Mouse (Mus musculus) neural tube, embryonic 11.5 days (tissue): ENCODE measurements around the gene Spock1. TPM values are rescaled to one million over a fixed set of nuclear protein-coding genes. Genes with fewer than 3 reads are reported as not detected.

Experiments
- ATAC-seq: fragments of 200-750 bp; cut with Nextera tagmentation; 2 replicates; pipeline ENCODE4 v1.8.0; 2017; ENCODE audit warnings: moderate number of reproducible peaks, mild to moderate bottlenecking, moderate TSS enrichment, moderate library complexity; ENCODE audit not compliant: insufficient read depth, low FRiP score, low TSS enrichment
- DNase-seq: peaks from one replicate; pipeline ENCODE4 v3.0.0-alpha.2; 2015; ENCODE audit warnings: low spot score
- H3K27ac ChIP-seq: fragments of 300-500 bp; sonication (generic); 2 replicates; pipeline ENCODE4 v1.5.1; 2014; ENCODE audit warnings: low read depth, mild to moderate bottlenecking, low read length
- H3K27me3 ChIP-seq: fragments of 300-500 bp; sonication (generic); 2 replicates; pipeline ENCODE4 v1.6.1; 2014; ENCODE audit warnings: mild to moderate bottlenecking, low read length, mixed read lengths; ENCODE audit not compliant: control insufficient read depth, insufficient read depth
- H3K36me3 ChIP-seq: fragments of 300-500 bp; sonication (generic); 2 replicates; pipeline ENCODE4 v1.6.1; 2014; ENCODE audit warnings: mild to moderate bottlenecking, low read length, moderate library complexity, mixed read lengths; ENCODE audit not compliant: control insufficient read depth, insufficient read depth
- H3K4me1 ChIP-seq: fragments of 300-500 bp; sonication (generic); 2 replicates; pipeline ENCODE4 v1.6.1; 2014; ENCODE audit warnings: low read length, mixed read lengths; ENCODE audit not compliant: control insufficient read depth, insufficient read depth
- H3K4me2 ChIP-seq: fragments of 300-500 bp; sonication (generic); 2 replicates; pipeline ENCODE4 v1.6.1; 2014; ENCODE audit warnings: low read depth, mild to moderate bottlenecking, moderate library complexity
- H3K4me3 ChIP-seq: fragments of 300-500 bp; sonication (generic); 2 replicates; pipeline ENCODE4 v1.5.1; 2014; ENCODE audit warnings: low read depth, low read length
- H3K9ac ChIP-seq: fragments of 300-500 bp; sonication (generic); 2 replicates; pipeline ENCODE4 v1.6.1; 2014; ENCODE audit warnings: mild to moderate bottlenecking, low read length
- H3K9me3 ChIP-seq: fragments of 300-500 bp; sonication (generic); 2 replicates; pipeline ENCODE4 v1.6.1; 2016; ENCODE audit warnings: low read length; ENCODE audit not compliant: control insufficient read depth
- WGBS: fragments of 180-500 bp; shearing (Covaris S2); extraction: QIAGEN DNeasy Blood & Tissue Kit; methylation state at CpG from one replicate; pipeline ENCODE4 v1.1.7; 2014; 5-methylcytosine and 5-hydroxymethylcytosine counted together
- polyA plus RNA-seq: library from polyadenylated mRNA; unstranded; fragments of >200 nt; fragmentation: Nextera tagmentation; extraction: Ambion mirVana; gene quantifications from 2 replicates; pipeline ENCODE4 v1.2.1, GENCODE M21; 2014

Gene Spock1
- polyA plus RNA-seq, 1 experiment from 2014 or later, result 23.3 TPM

- no peaks in the 10 kb centered on the region for H3K9me3 ChIP-seq
- H3K4me3 ChIP-seq, result no peak overlapping the region
- H3K9ac ChIP-seq, result no peak overlapping the region
- no peaks in the 10 kb centered on the region for H3K4me1 ChIP-seq
- no peaks in the 10 kb centered on the region for H3K36me3 ChIP-seq
- no peak overlapping the region for H3K4me2 ChIP-seq
- DNase-seq, result peak; percentile 40
- whole genome bisulfite sequencing, result 40% methylated on average over 5 of the region's 5 CpGs
- H3K27ac ChIP-seq, result no peak overlapping the region
- no peak for ATAC-seq
- H3K27me3 ChIP-seq, result no peaks in the 10 kb centered on the region
Measured at GRCm38 (mm10) chr13:57549743-57550142, 358.4 kb downstream of the Spock1 start.

GRCm38 (mm10) chr13:57536988-57537547 lies 371.1 kb downstream of the Spock1 start:
- Histone ChIP-seq H3K9ac (no peak overlapping the region), H3K36me3 (no peaks in the 10 kb centered on the region), H3K27me3 (no peaks in the 10 kb centered on the region), H3K4me1 (no peaks in the 10 kb centered on the region), H3K27ac (no peak overlapping the region), H3K9me3 (no peaks in the 10 kb centered on the region), H3K4me2 (no peak overlapping the region), H3K4me3 (no peak overlapping the region)
- ATAC-seq, result no peak
- 80% methylated on average over 8 of the region's 8 CpGs for WGBS
- DNase-seq, result no peak

- Histone ChIP-seq H3K4me1 (no peaks in the 10 kb centered on the region), H3K27me3 (no peaks in the 10 kb centered on the region), H3K4me2 (no peak overlapping the region), H3K27ac (no peak overlapping the region), H3K9me3 (no peaks in the 10 kb centered on the region), H3K9ac (no peak overlapping the region), H3K4me3 (no peak overlapping the region), H3K36me3 (no peaks in the 10 kb centered on the region)
- ATAC-seq, result no peak
- 88% methylated on average over 7 of the region's 7 CpGs for WGBS
- DNase-seq, result no peak
Measured at GRCm38 (mm10) chr13:57534325-57534724, 373.8 kb downstream of the Spock1 start.

- DNase-seq (no peak), ATAC-seq (no peak)
Measured at GRCm38 (mm10) chr13:57525946-57526345, 382.2 kb downstream of the Spock1 start.

GRCm38 (mm10) chr13:57524546-57524945 lies 383.6 kb downstream of the Spock1 start:
- Histone ChIP-seq H3K4me2 (no peak overlapping the region), H3K27ac (no peak overlapping the region), H3K9ac (no peak overlapping the region), H3K4me3 (no peak overlapping the region), H3K9me3 (no peaks in the 10 kb centered on the region), H3K4me1 (no peaks in the 10 kb centered on the region), H3K27me3 (no peaks in the 10 kb centered on the region), H3K36me3 (no peaks in the 10 kb centered on the region)
- ATAC-seq (no peak), DNase-seq (no peak)
- 83% methylated on average over 3 of the region's 3 CpGs for WGBS

More at GRCm38 (mm10) chr13:57525946-57526345, 382.2 kb downstream of the Spock1 start:
- Histone ChIP-seq H3K9me3 (no peaks in the 10 kb centered on the region), H3K36me3 (no peaks in the 10 kb centered on the region), H3K4me3 (no peak overlapping the region), H3K9ac (no peak overlapping the region), H3K27me3 (no peaks in the 10 kb centered on the region), H3K4me1 (no peaks in the 10 kb centered on the region), H3K4me2 (no peak overlapping the region), H3K27ac (no peak overlapping the region)

- WGBS, result 89% methylated on average over 5 of the region's 5 CpGs
- Histone ChIP-seq H3K4me1 (no peaks in the 10 kb centered on the region), H3K9ac (no peak overlapping the region), H3K9me3 (no peaks in the 10 kb centered on the region), H3K27me3 (no peaks in the 10 kb centered on the region), H3K36me3 (no peaks in the 10 kb centered on the region), H3K27ac (no peak overlapping the region), H3K4me3 (no peak overlapping the region), H3K4me2 (no peak overlapping the region)
- DNase-seq, result no peak
- ATAC-seq, result no peak
Measured at GRCm38 (mm10) chr13:57523366-57523765, 384.8 kb downstream of the Spock1 start.

- no peaks in the 10 kb centered on the region for H3K4me1 ChIP-seq
- H3K27ac ChIP-seq, result no peak overlapping the region
- H3K4me3 ChIP-seq, result no peak overlapping the region
- ATAC-seq, result no peak
- DNase-seq, result no peak
- no peaks in the 10 kb centered on the region for H3K36me3 ChIP-seq
- H3K4me2 ChIP-seq, result no peak overlapping the region
- 90% methylated on average over 4 of the region's 4 CpGs for WGBS
- H3K9ac ChIP-seq, result no peak overlapping the region
- no peaks in the 10 kb centered on the region for H3K27me3 ChIP-seq
- H3K9me3 ChIP-seq, result no peaks in the 10 kb centered on the region
Measured at GRCm38 (mm10) chr13:57522319-57522718, 385.8 kb downstream of the Spock1 start.

- WGBS, result 16% methylated on average over 3 of the region's 3 CpGs
Measured at GRCm38 (mm10) chr13:57521152-57521551, 387.0 kb downstream of the Spock1 start.

GRCm38 (mm10) chr13:57519790-57520189 lies 388.3 kb downstream of the Spock1 start:
- WGBS, result 74% methylated on average over 11 of the region's 11 CpGs

More at GRCm38 (mm10) chr13:57521152-57521551, 387.0 kb downstream of the Spock1 start:
- ATAC-seq, result no peak
- peak; percentile 49 for DNase-seq
- H3K36me3 ChIP-seq, result no peaks in the 10 kb centered on the region
- no peaks in the 10 kb centered on the region for H3K4me1 ChIP-seq
- H3K27me3 ChIP-seq, result no peaks in the 10 kb centered on the region
- no peaks in the 10 kb centered on the region for H3K9me3 ChIP-seq
- no peak overlapping the region for H3K4me2 ChIP-seq
- no peak overlapping the region for H3K9ac ChIP-seq
- no peak overlapping the region for H3K27ac ChIP-seq
- H3K4me3 ChIP-seq, result no peak overlapping the region

More at GRCm38 (mm10) chr13:57519790-57520189, 388.3 kb downstream of the Spock1 start:
- no peaks in the 10 kb centered on the region for H3K36me3 ChIP-seq
- H3K27ac ChIP-seq, result no peak overlapping the region
- no peak overlapping the region for H3K4me3 ChIP-seq
- no peaks in the 10 kb centered on the region for H3K4me1 ChIP-seq
- no peaks in the 10 kb centered on the region for H3K27me3 ChIP-seq
- DNase-seq (no peak), ATAC-seq (no peak)
- no peak overlapping the region for H3K9ac ChIP-seq
- no peaks in the 10 kb centered on the region for H3K9me3 ChIP-seq
- H3K4me2 ChIP-seq, result no peak overlapping the region
